In genomic region chr3:88643078-88643477, GRCm38 (mm10) we compare ENCODE assay signal across 31 mouse cellular contexts. TPM values are rescaled to one million over a fixed set of nuclear protein-coding genes. Genes with fewer than 3 reads are reported as not detected.
DNase-seq lines count a peak whose midpoint lies in the region; ATAC-seq and TF ChIP-seq lines count a peak whose summit lies in the region.
"Had no signal": no experiment of that assay in that cellular context is flagged by ENCODE, and none has a peak within 500 bp of the region (broad histone marks: within the 10 kb centered on the region; RNA-seq: fewer than 3 reads in every experiment).

No protein-coding gene starts in this region.

- peaks cover 96% of the 10 kb centered on the region for H3K36me3 ChIP-seq in kidney, embryonic 14.5 days (ENCODE audit: control insufficient read depth, insufficient read depth, low read length)
- H3K36me3 ChIP-seq in E14TG2a.4 (ENCODE audit: insufficient read depth, low read length): peaks cover 99% of the 10 kb centered on the region
- peaks cover 57% of the 10 kb centered on the region for H3K36me3 ChIP-seq in ES-E14 (ENCODE audit: control insufficient read depth, insufficient read depth, low read length, poor library complexity, severe bottlenecking)
- H3K36me3 ChIP-seq in myocyte (ENCODE audit: control insufficient read depth, insufficient read depth): peaks cover 95% of the 10 kb centered on the region

- peak; percentile 1 to 3 for DNase-seq in kidney, postnatal 4 days
- no peak for DNase-seq in ES-E14 (ENCODE audit: low read depth, low spot score)
- no peak for DNase-seq in adrenal gland, postnatal 4 days (ENCODE audit: low spot score in 2 of 2)
- DNase-seq in embryo, embryonic 10.5 days (ENCODE audit: low spot score): no peak
- DNase-seq: adrenal gland, adult 8-10 months; adrenal gland, postnatal 25 days; cerebellum, adult 18-20 months; cerebellum, adult 9-10 months; cerebellum, postnatal 14 days; gastrocnemius, adult 2 months; gastrocnemius, postnatal 14 days; heart, adult 18-20 months; heart, postnatal 36 days had no signal

- no peak for TF ChIP-seq POLR2A in myocyte (IDR thresholded peaks at IDR 0.05; ENCODE audit: insufficient read length, low read depth)

- 83% methylated on average over 5 of the region's 5 CpGs for WGBS in kidney, embryonic 14.5 days

- no peaks in the 10 kb centered on the region for H3K4me1 ChIP-seq in kidney, embryonic 14.5 days (ENCODE audit: control insufficient read depth, insufficient read depth, low read length)
- H3K4me1 ChIP-seq in E14TG2a.4 (replicated peaks; ENCODE audit: low read depth, low read length) (peaks cover 70% of the 10 kb centered on the region), ES-E14 (ENCODE audit: control insufficient read depth in 2 of 2, insufficient read depth in 2 of 2, low read length in 2 of 2, poor library complexity in 1 of 2) (peaks cover 6 to 23% of the 10 kb centered on the region in 2 experiments; a peak in 3 of 4 replicates)
- H3K4me1 ChIP-seq: embryonic facial prominence, embryonic 12.5 days; forebrain, embryonic 13.5 days; heart, embryonic 12.5 days; heart, embryonic 15.5 days; hindbrain, embryonic 10.5 days; hindbrain, embryonic 13.5 days; intestine, embryonic 15.5 days had no signal

- H3K9me3 ChIP-seq in kidney, embryonic 14.5 days (ENCODE audit: control insufficient read depth, low read length): no peaks in the 10 kb centered on the region
- H3K9me3 ChIP-seq in E14TG2a.4 (ENCODE audit: low read length) (no peaks in the 10 kb centered on the region), ES-E14 (ENCODE audit: control insufficient read depth, insufficient read depth, low read depth, low read length) (no peaks in the 10 kb centered on the region)
- H3K9me3 ChIP-seq: embryonic facial prominence, embryonic 12.5 days; embryonic facial prominence, embryonic 15.5 days; forebrain, embryonic 13.5 days; G1E; heart, embryonic 12.5 days; heart, embryonic 15.5 days; hindbrain, embryonic 10.5 days; hindbrain, embryonic 13.5 days; intestine, embryonic 15.5 days had no signal

- H3K27me3 ChIP-seq in kidney, embryonic 14.5 days (ENCODE audit: control insufficient read depth, insufficient read depth, low read length): no peaks in the 10 kb centered on the region
- no peaks in the 10 kb centered on the region for H3K27me3 ChIP-seq in E14TG2a.4 (ENCODE audit: insufficient read depth, low read length)
- H3K27me3 ChIP-seq in myocyte (ENCODE audit: control insufficient read depth, insufficient read depth, insufficient read length): no peaks in the 10 kb centered on the region
- H3K27me3 ChIP-seq: embryonic facial prominence, embryonic 12.5 days; embryonic facial prominence, embryonic 15.5 days; forebrain, embryonic 13.5 days; heart, embryonic 12.5 days; heart, embryonic 15.5 days; hindbrain, embryonic 13.5 days; intestine, embryonic 15.5 days; Patski had no signal

- H3K79me2 ChIP-seq in myocyte (ENCODE audit: control insufficient read depth, insufficient read depth): peaks cover 6% of the 10 kb centered on the region

- no peak overlapping the region for H3ac ChIP-seq in myocyte (ENCODE audit: control insufficient read depth, insufficient read length)

- H3K27ac ChIP-seq in kidney, embryonic 14.5 days (ENCODE audit: low read depth, low read length): no peak overlapping the region
- peak overlapping the region; percentile 62; the same call in 1 of the 2 replicates for H3K27ac ChIP-seq in ES-E14 (ENCODE audit: insufficient read depth, low read depth, low read length, poor library complexity, severe bottlenecking)
- H3K27ac ChIP-seq: embryonic facial prominence, embryonic 12.5 days; embryonic facial prominence, embryonic 15.5 days; forebrain, embryonic 13.5 days; gastrocnemius, adult 2 months; heart, embryonic 15.5 days; hindbrain, embryonic 10.5 days; hindbrain, embryonic 13.5 days; intestine, embryonic 15.5 days had no signal

- H3K4me3 ChIP-seq in kidney, embryonic 14.5 days (ENCODE audit: low read length): no peak overlapping the region
- H3K4me3 ChIP-seq in E14TG2a.4 (replicated peaks; ENCODE audit: low read length): peak overlapping the region; percentile 72
- H3K4me3 ChIP-seq in ES-E14 (ENCODE audit: insufficient read depth in 1 of 2, low read depth in 1 of 2, low read length in 2 of 2, poor library complexity in 1 of 2, severe bottlenecking in 1 of 2): no peak overlapping the region
- H3K4me3 ChIP-seq in myocyte: no peak overlapping the region
- H3K4me3 ChIP-seq: embryonic facial prominence, embryonic 12.5 days; embryonic facial prominence, embryonic 15.5 days; forebrain, embryonic 13.5 days; gastrocnemius, adult 2 months; heart, embryonic 12.5 days; heart, embryonic 15.5 days; hindbrain, embryonic 10.5 days; hindbrain, embryonic 13.5 days; intestine, embryonic 15.5 days had no signal

- no peak for ATAC-seq in kidney, embryonic 14.5 days (ENCODE audit: low FRiP score, low TSS enrichment)
- ATAC-seq: activated CD4-positive, CD25-positive, alpha-beta regulatory T cell, adult 4 months; forebrain, embryonic 13.5 days; forebrain, embryonic 16.5 days; hindbrain, embryonic 16.5 days; intestine, embryonic 15.5 days; Patski had no signal

- no peak overlapping the region for H3K9ac ChIP-seq in kidney, embryonic 14.5 days (ENCODE audit: low read depth, low read length)
- no peak overlapping the region for H3K9ac ChIP-seq in ES-E14 (ENCODE audit: insufficient read depth, low read depth, low read length, poor library complexity, severe bottlenecking)
- H3K9ac ChIP-seq: embryonic facial prominence, embryonic 12.5 days; embryonic facial prominence, embryonic 15.5 days; forebrain, embryonic 13.5 days; heart, embryonic 12.5 days; heart, embryonic 15.5 days; hindbrain, embryonic 13.5 days; intestine, embryonic 15.5 days had no signal

- no peak overlapping the region for H3K4me2 ChIP-seq in kidney, embryonic 14.5 days (replicated peaks; ENCODE audit: low read depth, low read length)
- H3K4me2 ChIP-seq in myocyte (ENCODE audit: low read depth): no peak overlapping the region
- H3K4me2 ChIP-seq: embryonic facial prominence, embryonic 12.5 days; embryonic facial prominence, embryonic 15.5 days; forebrain, embryonic 13.5 days; heart, embryonic 12.5 days; heart, embryonic 15.5 days; hindbrain, embryonic 13.5 days; intestine, embryonic 15.5 days had no signal

- in situ Hi-C loops in ES-E14 (cut with MboI; ENCODE audit: low sequenced_read_pairs in 2 of 2, unreplicated experiment in 2 of 2): no loop called here

- TF ChIP-seq CTCF in E14TG2a.4 (conservative IDR thresholded peaks at IDR 0.05; ENCODE audit: low read length): no peak

TF ChIP-seq in ES-E14, 5 proteins besides CTCF, POLR2A, EP300 and RAD21:
- TF ChIP-seq ZNF384 (IDR thresholded peaks at IDR 0.05; ENCODE audit: low read depth, low read length) (no peak), CHD2 (IDR thresholded peaks at IDR 0.05; ENCODE audit: low read depth, low read length) (no peak), MAFK (IDR thresholded peaks at IDR 0.05; ENCODE audit: insufficient read depth, low read depth, low read length) (no peak), ZC3H11A (IDR thresholded peaks at IDR 0.05; ENCODE audit: borderline replicate concordance, low read depth, low read length) (no peak), HCFC1 (IDR thresholded peaks at IDR 0.05; ENCODE audit: borderline replicate concordance, insufficient read depth, low read length) (no peak)

TF ChIP-seq in myocyte, 11 proteins besides CTCF, POLR2A, EP300 and RAD21:
- TF ChIP-seq TCF12 (IDR thresholded peaks at IDR 0.05; ENCODE audit: insufficient read depth, poor library complexity, severe bottlenecking) (no peak), CEBPB (IDR thresholded peaks at IDR 0.05; ENCODE audit: insufficient read depth, poor library complexity, severe bottlenecking) (no peak), MYOD1 (IDR thresholded peaks at IDR 0.05; ENCODE audit: control insufficient read depth in 1 of 3, insufficient read length in 2 of 3, low read depth in 2 of 3) (peak in 2 of 3 experiments; percentile 11 to 51), POLR2AphosphoS2 (IDR thresholded peaks at IDR 0.05; ENCODE audit: insufficient read length, low read depth) (peak; percentile 60), MAX (IDR thresholded peaks at IDR 0.05; ENCODE audit: low read depth) (no peak), USF1 (IDR thresholded peaks at IDR 0.05; ENCODE audit: low read depth) (no peak), TCF3 (IDR thresholded peaks at IDR 0.05; ENCODE audit: insufficient read length, low read depth) (no peak), REST (IDR thresholded peaks at IDR 0.05; ENCODE audit: insufficient read depth, insufficient read length) (no peak), E2F4 (IDR thresholded peaks at IDR 0.05; ENCODE audit: insufficient read depth) (no peak), SRF (IDR thresholded peaks at IDR 0.05; ENCODE audit: control insufficient read depth, insufficient read length, low read depth) (no peak), MYOG (IDR thresholded peaks at IDR 0.05; ENCODE audit: control insufficient read depth in 1 of 3, insufficient read depth in 1 of 3, insufficient read length in 2 of 3, low read depth in 2 of 3) (peak in 1 of 3 experiments; percentile 72)
TF ChIP-seq in myocyte: peak in this region for 3.

RNA-seq across cellular contexts. Expression of gene Rxfp4, which starts 9.9 kb away (rescaled TPM):
- not detected in 2 replicates for polyA plus RNA-seq in kidney, embryonic 14.5 days (2014; fragmentation: Nextera tagmentation; extraction: Ambion mirVana)
- not detected in 2 replicates for total RNA-seq in ES-E14 (2012; rRNA removed)
- not detected for polyA plus RNA-seq in myocyte (2012; fragmentation: generic; extraction: Trizol)
- not detected for total RNA-seq in adrenal gland, postnatal 4 days (2021)
- total RNA-seq: adrenal gland, adult 8-10 months; adrenal gland, postnatal 25 days; G1E; gastrocnemius, adult 2 months; gastrocnemius, postnatal 14 days; heart, adult 18-20 months; heart, postnatal 10 days had no signal
- polyA plus RNA-seq: activated CD4-positive, CD25-positive, alpha-beta regulatory T cell, adult 4 months; embryonic facial prominence, embryonic 12.5 days; embryonic facial prominence, embryonic 15.5 days; forebrain, embryonic 13.5 days; forebrain, embryonic 16.5 days; G1E; gonadal fat pad, adult 2 months; heart, embryonic 12.5 days; heart, embryonic 15.5 days; hindbrain, embryonic 10.5 days; hindbrain, embryonic 13.5 days; hindbrain, embryonic 16.5 days; intestine, embryonic 15.5 days; Patski had no signal

RNA-seq across cellular contexts. Expression of gene Arhgef2, which starts 37.3 kb away (rescaled TPM):
- polyA plus RNA-seq in kidney, embryonic 14.5 days (2014; fragmentation: Nextera tagmentation; extraction: Ambion mirVana): 110 and 127 TPM in 2 replicates
- total RNA-seq in ES-E14 (2012; rRNA removed): 50.8 and 80.0 TPM in 2 replicates
- polyA plus RNA-seq in myocyte (2012; fragmentation: generic; extraction: Trizol): 361 TPM
- total RNA-seq in adrenal gland, postnatal 4 days (2021): 10 to 100 TPM; 65.7 to 77.0 TPM

RNA-seq across cellular contexts. Expression of gene Khdc4, which starts 42.5 kb away (rescaled TPM):
- 58.1 and 103 TPM in 2 replicates for polyA plus RNA-seq in kidney, embryonic 14.5 days (2014; fragmentation: Nextera tagmentation; extraction: Ambion mirVana)
- 85.5 and 112 TPM in 2 replicates for total RNA-seq in ES-E14 (2012; rRNA removed)
- polyA plus RNA-seq in myocyte (2012; fragmentation: generic; extraction: Trizol): 17.2 TPM
- 10 to 100 TPM; 88.1 to 93.5 TPM for total RNA-seq in adrenal gland, postnatal 4 days (2021)

Comparison
In these comparisons a context has a peak if more than half of its experiments do, and no peak if none do; other contexts are left out.
1. DNase-seq: peak in kidney, postnatal 4 days (2 of 2); none in ES-E14 (single experiment), adrenal gland, postnatal 4 days (0 of 2) and embryo, embryonic 10.5 days (single experiment).